Mouse (Mus musculus): Measurements from ENCODE around the gene Fbxw22.
"Not testable (repeated sequence)": the region's sequence is repeated elsewhere in the genome, so short reads cannot be mapped to it uniquely, and the experiment has no call there.

Fbxw22 gene

DNA sequence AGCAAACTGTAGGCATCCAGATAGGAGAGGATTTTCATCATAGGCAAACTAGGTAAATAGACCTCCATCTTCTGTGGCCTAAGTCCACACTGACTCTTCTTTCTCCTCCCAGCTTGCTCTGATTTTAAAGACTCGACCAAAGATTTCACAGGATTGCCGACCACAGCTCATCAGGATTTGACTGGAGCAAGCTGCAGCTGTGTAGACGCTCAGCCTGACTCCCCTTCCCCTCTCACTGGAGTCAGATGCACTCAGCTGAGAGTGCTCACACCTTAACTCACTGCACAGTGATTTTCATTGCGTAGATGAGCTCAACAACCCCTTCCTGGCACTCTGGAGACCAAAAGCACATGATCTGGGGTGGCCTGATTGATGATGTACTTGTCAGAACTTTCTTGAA, at the start of gene Fbxw22:
TSS of gene Fbxw22 (minus strand) at position 101 of the 400 bp plus-strand sequence.
- DNase-seq (ENCODE audit: low read depth, low spot score), result not testable (repeated sequence)

DNA sequence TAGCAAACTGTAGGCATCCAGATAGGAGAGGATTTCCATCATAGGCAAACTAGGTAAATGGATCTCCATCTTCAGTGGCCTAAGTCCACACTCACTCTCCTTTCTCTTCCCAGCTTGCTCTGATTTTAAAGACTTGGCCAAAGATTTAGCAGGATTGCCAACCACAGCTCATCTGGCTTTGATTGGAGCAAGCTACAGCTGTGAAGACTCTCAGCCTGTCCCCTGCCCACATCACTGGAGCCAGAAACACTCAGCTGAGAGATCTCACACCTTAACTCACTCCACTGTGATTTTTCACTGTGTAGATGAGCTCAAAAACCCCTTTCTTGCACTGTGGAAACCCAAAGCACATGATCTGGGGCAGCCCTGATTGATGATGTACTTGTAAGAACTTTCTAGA, 44.9 kb upstream of the Fbxw22 start, which contains the start of gene Fbxw16:
TSS of gene Fbxw16 (minus strand) at position 101 of the 400 bp plus-strand sequence.
- no peak for DNase-seq (ENCODE audit: low read depth, low spot score)

DNA sequence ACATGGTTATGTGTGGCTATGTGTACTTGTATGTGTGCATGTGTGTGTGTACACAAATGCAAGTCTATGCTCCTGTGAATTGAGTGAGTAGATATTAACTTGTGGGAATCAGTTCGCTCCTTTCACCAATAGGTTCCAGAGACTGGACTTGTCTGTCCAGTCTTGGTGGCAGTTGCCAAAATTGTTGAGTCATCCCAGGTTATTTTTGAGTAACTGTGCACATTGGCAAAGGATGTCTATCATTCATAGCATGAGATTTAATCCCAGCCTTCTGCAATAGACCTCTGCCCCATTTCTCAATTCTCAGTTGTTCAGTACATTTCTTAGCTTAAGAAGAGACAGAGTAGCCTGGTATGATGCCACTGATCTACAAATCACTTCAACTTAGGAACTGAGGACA, 28.9 kb upstream of the Fbxw22 start:
- DNase-seq (ENCODE audit: low read depth, low spot score), result no peak

DNA sequence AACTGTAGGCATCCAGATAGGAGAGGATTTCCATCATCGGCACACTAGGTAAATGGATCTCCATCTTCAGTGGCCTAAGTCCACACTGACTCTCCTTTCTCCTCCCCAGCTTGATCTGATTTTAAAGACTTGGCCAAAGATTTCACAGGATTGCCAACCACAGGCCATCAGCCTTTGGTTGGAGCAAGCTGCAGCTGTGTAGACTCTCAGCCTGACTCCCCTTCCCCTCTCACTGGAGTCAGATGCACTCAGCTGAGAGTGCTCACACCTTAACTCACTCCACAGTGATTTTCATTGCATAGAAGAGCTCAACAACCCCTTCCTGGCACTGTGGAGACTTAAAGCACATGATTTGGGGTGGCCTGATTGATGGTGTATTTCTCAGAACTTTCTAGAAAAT, 64.5 kb downstream of the Fbxw22 start, which contains the start of gene Fbxw28:
TSS of gene Fbxw28 (minus strand) at position 101 of the 400 bp plus-strand sequence.
- not testable (repeated sequence) for DNase-seq (ENCODE audit: low read depth, low spot score)

All from embryo, embryonic 11.5 days (tissue).